Mouse (Mus musculus) liver, embryonic 16.5 days (tissue): ENCODE measurements at regions not wholly inside any gene's neighbourhood (a gene's known extent, or its start where the extent isn't known, plus 50 kb on each side); places are given as distances from the start of the nearest gene placed in this dataset.

Experiments used
- ATAC-seq: fragments of 200-750 bp; cut with Nextera tagmentation; 2 replicates; pipeline ENCODE4 v1.8.0; 2017; ENCODE audit warnings: low read depth, mild to moderate bottlenecking, moderate number of reproducible peaks, moderate library complexity
- H3K27ac ChIP-seq: fragments of 300-500 bp; sonication (generic); 2 replicates; pipeline ENCODE4 v1.5.1; 2014; ENCODE audit warnings: mild to moderate bottlenecking, low read length
- H3K27me3 ChIP-seq: fragments of 300-500 bp; sonication (generic); 2 replicates; pipeline ENCODE4 v1.6.1; 2014; ENCODE audit warnings: low read depth, low read length, mixed read lengths; ENCODE audit not compliant: control insufficient read depth, insufficient read depth
- H3K36me3 ChIP-seq: fragments of 300-500 bp; sonication (generic); 2 replicates; pipeline ENCODE4 v1.6.1; 2014; ENCODE audit warnings: mild to moderate bottlenecking; ENCODE audit not compliant: control insufficient read depth, insufficient read depth
- H3K4me1 ChIP-seq: fragments of 300-500 bp; sonication (generic); 2 replicates; pipeline ENCODE4 v1.6.1; 2014; ENCODE audit warnings: low read depth, low read length, mixed read lengths; ENCODE audit not compliant: control insufficient read depth
- H3K4me2 ChIP-seq: fragments of 300-500 bp; sonication (generic); 2 replicates; pipeline ENCODE4 v1.6.1; 2014; ENCODE audit warnings: low read depth, low read length, mixed read lengths
- H3K4me3 ChIP-seq: fragments of 300-500 bp; sonication (generic); 2 replicates; pipeline ENCODE4 v1.5.1; 2014; ENCODE audit warnings: low read depth, mild to moderate bottlenecking, low read length
- H3K9ac ChIP-seq: fragments of 300-500 bp; sonication (generic); 2 replicates; pipeline ENCODE4 v1.6.1; 2014; ENCODE audit warnings: low read depth, low read length
- H3K9me3 ChIP-seq: fragments of 300-500 bp; sonication (generic); replicated peaks from 2 replicates; pipeline ENCODE4 v1.6.1; 2016; ENCODE audit warnings: low read length; ENCODE audit not compliant: control insufficient read depth
- WGBS: fragments of 180-500 bp; shearing (Covaris S2); extraction: QIAGEN DNeasy Blood & Tissue Kit; methylation state at CpG from one replicate; pipeline ENCODE4 v1.1.7; 2014; ENCODE audit not compliant: insufficient replicate concordance; 5-methylcytosine and 5-hydroxymethylcytosine counted together

DNA sequence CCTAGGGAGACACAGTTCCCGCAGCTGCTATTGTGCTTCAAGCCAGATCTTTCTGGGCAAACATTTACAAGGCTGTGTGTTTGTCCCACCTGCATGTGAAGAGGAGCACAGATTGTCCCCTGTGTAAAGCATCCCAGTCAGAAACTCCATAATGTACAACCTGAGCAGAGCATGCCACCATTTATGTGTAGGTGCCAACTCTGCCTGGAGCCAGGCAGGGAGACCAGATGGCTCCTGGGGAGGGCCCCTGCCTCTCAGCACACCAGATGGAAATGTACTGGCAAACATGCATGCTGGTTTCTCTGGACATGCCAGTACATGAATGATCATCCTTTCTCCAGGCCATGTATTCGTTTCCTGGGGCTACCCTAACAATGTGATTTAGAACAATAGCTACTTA lies 98.6 kb upstream of the Foxp3 start:
- 45% methylated on average over 2 of the region's 2 CpGs for WGBS
- Histone ChIP-seq H3K36me3 (no peaks in the 10 kb centered on the region), H3K27ac (no peak overlapping the region), H3K4me3 (no peak overlapping the region), H3K27me3 (no peaks in the 10 kb centered on the region), H3K9me3 (no peaks in the 10 kb centered on the region), H3K4me1 (no peaks in the 10 kb centered on the region), H3K9ac (no peak overlapping the region), H3K4me2 (no peak overlapping the region)
- no peak for ATAC-seq

DNA sequence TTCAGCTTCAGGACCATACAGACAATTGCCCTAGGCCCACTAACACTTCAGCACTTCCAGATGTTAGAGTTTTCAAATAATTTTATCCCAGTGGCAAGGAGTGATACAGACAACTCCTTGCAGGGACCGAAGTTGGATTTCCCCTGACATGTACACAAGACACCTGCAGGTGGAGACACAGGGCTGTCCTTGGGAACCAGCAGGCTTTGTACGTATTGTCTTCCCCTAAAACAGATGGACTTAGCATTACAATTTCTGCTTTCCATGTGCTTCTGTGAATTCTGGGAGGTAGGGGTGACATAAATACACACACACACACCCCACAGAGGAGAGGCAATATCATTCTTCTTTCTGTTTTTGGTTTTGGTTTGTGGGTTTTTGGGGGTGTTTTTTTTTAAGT lies 98.2 kb upstream of the Usp27x start:
- H3K27ac ChIP-seq = no peak overlapping the region
- H3K27me3 ChIP-seq = no peaks in the 10 kb centered on the region
- no peak overlapping the region for H3K4me3 ChIP-seq
- H3K4me2 ChIP-seq = no peak overlapping the region
- H3K9me3 ChIP-seq = no peaks in the 10 kb centered on the region
- H3K36me3 ChIP-seq = no peaks in the 10 kb centered on the region
- no peaks in the 10 kb centered on the region for H3K4me1 ChIP-seq
- 33% methylated on average over 2 of the region's 2 CpGs for WGBS
- no peak for ATAC-seq
- no peak overlapping the region for H3K9ac ChIP-seq

DNA sequence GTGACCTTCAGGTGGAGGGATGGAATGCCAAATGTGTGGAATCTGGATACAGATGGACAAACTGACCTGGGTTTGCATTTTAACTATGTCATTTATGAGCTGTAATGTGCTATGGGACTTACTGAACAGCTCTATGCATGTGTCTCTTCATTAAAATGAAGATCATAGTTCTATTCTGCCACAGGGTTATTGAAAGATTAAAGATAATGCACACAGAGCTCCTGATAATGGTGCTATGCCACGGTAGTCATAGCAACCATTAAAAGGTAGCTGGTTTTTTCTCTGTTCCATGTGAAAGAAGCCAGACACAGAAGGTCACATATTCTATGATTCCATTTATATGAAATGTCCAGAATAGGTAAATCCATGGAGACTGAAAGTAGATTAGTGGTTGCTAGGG lies 94.2 kb upstream of the Usp27x start:
- Histone ChIP-seq H3K4me1 (no peaks in the 10 kb centered on the region), H3K27me3 (no peaks in the 10 kb centered on the region), H3K36me3 (no peaks in the 10 kb centered on the region), H3K4me2 (no peak overlapping the region), H3K27ac (no peak overlapping the region), H3K9me3 (no peaks in the 10 kb centered on the region), H3K4me3 (no peak overlapping the region), H3K9ac (no peak overlapping the region)
- ATAC-seq = no peak
- 72% methylated on average over 1 of the region's 1 CpGs for WGBS

DNA sequence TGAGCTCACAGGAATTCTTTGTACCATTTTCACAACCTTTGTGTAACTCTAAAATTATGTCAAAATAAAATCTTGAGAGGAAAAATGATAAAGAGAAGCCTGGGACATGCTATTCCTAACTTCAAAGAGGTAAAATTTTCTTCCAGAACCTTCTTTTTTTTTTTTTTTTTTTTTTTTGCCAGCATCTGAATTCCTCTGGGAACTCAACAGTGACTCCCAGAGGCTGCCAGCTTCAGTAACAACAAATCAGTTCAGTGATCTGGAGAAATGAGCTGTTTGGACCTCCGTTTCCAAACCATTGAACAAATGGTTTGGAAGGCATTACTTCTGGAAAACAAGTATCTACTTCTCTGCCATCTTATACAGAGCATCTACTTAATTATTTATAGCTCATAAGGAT lies 92.4 kb upstream of the Usp27x start:
- Histone ChIP-seq H3K27ac (no peak overlapping the region), H3K27me3 (no peaks in the 10 kb centered on the region), H3K9me3 (no peaks in the 10 kb centered on the region), H3K4me3 (no peak overlapping the region), H3K4me2 (no peak overlapping the region), H3K36me3 (no peaks in the 10 kb centered on the region), H3K9ac (no peak overlapping the region), H3K4me1 (no peaks in the 10 kb centered on the region)
- 18% methylated on average over 1 of the region's 1 CpGs for WGBS
- no peak for ATAC-seq

DNA sequence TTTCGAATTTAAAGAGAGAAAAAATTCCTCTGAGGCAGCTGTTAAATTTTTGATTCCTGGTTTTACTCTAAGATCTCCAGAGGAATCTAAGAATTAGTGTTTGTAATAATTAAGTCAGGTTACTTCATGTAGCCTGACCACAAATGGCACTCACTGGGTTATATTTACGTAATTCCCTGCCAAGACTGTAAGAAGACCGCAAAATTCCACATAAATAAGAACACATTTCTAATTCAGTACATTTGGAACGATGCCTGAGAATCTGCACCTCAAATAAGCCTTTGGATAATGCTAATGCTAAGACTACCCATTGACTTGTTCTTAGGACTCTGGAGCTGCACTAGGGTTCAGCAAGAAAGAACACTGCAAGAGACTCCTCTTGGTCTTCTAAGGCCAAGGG lies 81.2 kb upstream of the Usp27x start:
- no peak overlapping the region for H3K4me3 ChIP-seq
- 62% methylated on average over 4 of the region's 4 CpGs for WGBS
- no peaks in the 10 kb centered on the region for H3K9me3 ChIP-seq
- H3K4me1 ChIP-seq = no peaks in the 10 kb centered on the region
- H3K27me3 ChIP-seq = no peaks in the 10 kb centered on the region
- no peak for ATAC-seq
- no peak overlapping the region for H3K27ac ChIP-seq
- H3K36me3 ChIP-seq = no peaks in the 10 kb centered on the region
- H3K9ac ChIP-seq = no peak overlapping the region
- H3K4me2 ChIP-seq = no peak overlapping the region

DNA sequence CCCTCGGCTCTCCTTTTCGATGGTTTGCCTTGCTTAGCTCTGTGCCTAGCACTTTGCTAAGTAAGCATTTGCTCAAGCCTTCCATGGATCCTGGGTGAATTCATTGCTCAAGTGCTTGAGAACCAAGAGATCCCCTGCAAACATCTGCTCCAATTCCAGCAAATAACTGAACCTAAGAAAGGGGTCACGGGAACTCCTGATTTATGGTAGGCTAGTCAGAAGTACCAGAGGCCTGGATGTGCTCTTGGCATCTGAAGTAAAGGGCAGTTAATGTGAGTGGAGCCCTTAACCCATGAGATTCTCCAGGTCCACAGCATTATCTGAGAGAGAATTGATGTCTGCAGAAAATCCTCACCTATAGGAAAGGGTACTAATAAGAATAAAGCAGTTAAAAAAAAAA lies 69.4 kb upstream of the Usp27x start:
- Histone ChIP-seq H3K9ac (no peak overlapping the region), H3K9me3 (no peaks in the 10 kb centered on the region), H3K27ac (no peak overlapping the region), H3K4me3 (no peak overlapping the region), H3K36me3 (no peaks in the 10 kb centered on the region), H3K27me3 (no peaks in the 10 kb centered on the region), H3K4me1 (no peaks in the 10 kb centered on the region), H3K4me2 (no peak overlapping the region)
- no peak for ATAC-seq
- 60% methylated on average over 3 of the region's 3 CpGs for WGBS

DNA sequence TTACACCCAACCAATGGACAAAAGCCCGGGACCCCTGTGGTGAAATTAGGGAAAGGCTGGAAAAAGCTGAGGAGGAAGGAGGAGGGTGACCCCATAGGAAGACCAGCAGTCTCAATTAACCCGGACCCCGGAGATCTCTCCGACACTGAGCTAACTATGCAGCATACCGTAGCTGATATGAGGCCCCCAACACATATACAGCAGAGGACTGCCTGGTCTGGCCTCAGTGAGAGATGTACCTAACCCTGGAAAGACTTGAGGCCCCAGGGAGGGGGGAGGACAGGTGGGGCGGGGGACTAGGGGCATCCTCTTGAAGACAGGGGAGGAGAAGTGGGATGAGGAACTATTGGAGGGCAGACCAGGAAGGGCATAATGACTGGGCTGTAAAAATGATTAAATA lies 69.0 kb upstream of the Usp27x start:
- Histone ChIP-seq H3K27me3 (no peaks in the 10 kb centered on the region), H3K36me3 (no peaks in the 10 kb centered on the region), H3K9me3 (no peaks in the 10 kb centered on the region), H3K4me1 (no peaks in the 10 kb centered on the region), H3K4me2 (no peak overlapping the region), H3K4me3 (no peak overlapping the region), H3K9ac (no peak overlapping the region), H3K27ac (no peak overlapping the region)
- WGBS = 43% methylated on average over 6 of the region's 6 CpGs
- ATAC-seq = no peak

DNA sequence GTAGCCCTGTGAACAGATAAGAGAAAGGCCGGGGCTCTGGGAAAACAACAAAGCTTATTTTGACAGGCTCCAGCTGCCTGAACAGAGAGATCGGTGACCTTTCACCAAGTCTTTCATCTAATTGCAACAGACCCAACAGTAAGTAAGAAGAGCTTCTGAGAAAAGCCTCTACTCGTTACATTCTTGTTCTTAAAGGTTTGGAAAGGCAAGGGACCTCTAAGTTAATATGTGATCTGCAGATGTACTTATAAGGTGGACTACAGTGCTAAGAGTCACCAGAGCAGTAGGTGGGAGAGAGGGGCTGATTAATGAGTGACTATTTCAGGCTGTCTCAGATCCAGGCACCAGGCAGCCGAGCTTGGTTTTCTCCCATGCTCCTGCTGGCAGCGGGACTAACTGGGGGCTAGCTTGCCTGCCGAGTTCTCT lies 68.4 kb upstream of the Usp27x start:
- no peaks in the 10 kb centered on the region for H3K4me1 ChIP-seq
- H3K36me3 ChIP-seq = no peaks in the 10 kb centered on the region
- no peak for ATAC-seq
- no peak overlapping the region for H3K9ac ChIP-seq
- H3K27me3 ChIP-seq = no peaks in the 10 kb centered on the region
- H3K9me3 ChIP-seq = no peaks in the 10 kb centered on the region
- whole genome bisulfite sequencing = 21% methylated on average over 6 of the region's 6 CpGs
- H3K4me3 ChIP-seq = no peak overlapping the region
- H3K27ac ChIP-seq = 0 out of 2 replicates have a peak overlapping the region, but pooled peaks have one; percentile 41
- no peak overlapping the region for H3K4me2 ChIP-seq

DNA sequence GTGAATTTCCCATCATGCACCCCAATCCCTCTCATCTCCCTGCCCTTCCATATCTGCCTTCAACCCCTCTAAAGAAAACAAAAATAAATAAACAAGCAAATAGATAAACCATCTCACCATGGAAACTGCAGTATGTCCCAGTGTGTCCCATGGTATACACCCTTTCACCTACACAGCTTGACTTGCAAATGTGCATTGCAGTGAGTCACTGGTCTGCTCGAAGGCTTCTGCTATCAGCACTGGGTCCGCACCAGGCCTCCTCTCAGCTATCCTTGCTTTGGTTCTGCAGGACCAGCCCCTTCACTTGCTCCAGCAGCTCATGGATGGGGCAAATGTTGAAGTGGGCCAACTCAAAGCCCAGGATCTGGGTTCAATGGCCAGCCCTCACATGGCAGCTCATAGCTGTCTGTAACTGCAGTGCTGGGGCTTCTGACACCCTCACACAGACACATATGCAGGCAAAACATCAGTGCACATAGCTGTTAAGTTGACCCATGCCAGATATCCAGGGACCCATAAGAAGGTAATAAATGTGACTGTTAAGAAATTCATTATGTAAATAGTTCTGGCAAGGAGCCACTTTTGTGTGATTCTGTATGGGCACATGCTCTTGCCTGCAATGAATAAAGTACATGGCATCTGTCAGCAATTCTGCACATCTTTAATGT lies 59.9 kb upstream of the Usp27x start:
- no peak overlapping the region for H3K4me3 ChIP-seq
- no peaks in the 10 kb centered on the region for H3K27me3 ChIP-seq
- H3K27ac ChIP-seq = no peak overlapping the region
- no peaks in the 10 kb centered on the region for H3K36me3 ChIP-seq
- no peak overlapping the region for H3K9ac ChIP-seq
- no peak for ATAC-seq
- H3K4me1 ChIP-seq = no peaks in the 10 kb centered on the region
- no peaks in the 10 kb centered on the region for H3K9me3 ChIP-seq
- H3K4me2 ChIP-seq = no peak overlapping the region
- 61% methylated on average over 2 of the region's 2 CpGs for WGBS
